Mouse (Mus musculus): Measurements from ENCODE around the gene Myh4.

Gene Myh4

GRCm38 (mm10) chr11:67237481-67238079 lies at the start of gene Myh4:
Gene Myh4 (plus strand): TSS chr11:67238029.
- no peak for DNase-seq (ENCODE audit: low spot score)

- no peak for DNase-seq (ENCODE audit: low spot score)
Observed at GRCm38 (mm10) chr11:67190316-67190715, 47.5 kb upstream of the Myh4 start.

DNA sequence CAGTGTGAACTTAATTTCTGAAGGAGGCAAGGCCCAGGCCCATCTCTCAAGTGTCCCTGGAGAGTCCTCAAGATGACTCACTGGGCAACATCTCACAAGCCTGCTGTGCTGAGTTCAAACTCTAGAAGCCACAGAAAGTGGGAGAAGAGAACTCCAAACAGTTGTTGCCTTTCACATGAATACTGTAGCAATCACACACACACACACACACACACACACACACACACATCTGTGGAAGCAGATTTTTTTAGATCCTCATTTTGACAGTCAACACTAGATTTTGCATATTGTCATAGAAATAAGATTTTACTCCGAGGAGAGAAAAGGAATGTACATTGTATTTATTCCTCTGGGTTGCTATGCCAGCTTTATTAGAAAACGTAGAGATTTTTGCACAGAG lies 47.0 kb upstream of the Myh4 start:
- DNase-seq (ENCODE audit: low spot score): no peak

GRCm38 (mm10) chr11:67191496-67191895 lies 46.3 kb upstream of the Myh4 start:
- no peak for DNase-seq (ENCODE audit: low spot score)

- no peak for DNase-seq (ENCODE audit: low spot score)
Observed at GRCm38 (mm10) chr11:67199321-67199720, 38.5 kb upstream of the Myh4 start.

GRCm38 (mm10) chr11:67199752-67200151 lies 38.1 kb upstream of the Myh4 start, which contains the start of gene Myh1:
Gene Myh1 (plus strand): TSS chr11:67200052.
- DNase-seq (ENCODE audit: low spot score): no peak

DNA sequence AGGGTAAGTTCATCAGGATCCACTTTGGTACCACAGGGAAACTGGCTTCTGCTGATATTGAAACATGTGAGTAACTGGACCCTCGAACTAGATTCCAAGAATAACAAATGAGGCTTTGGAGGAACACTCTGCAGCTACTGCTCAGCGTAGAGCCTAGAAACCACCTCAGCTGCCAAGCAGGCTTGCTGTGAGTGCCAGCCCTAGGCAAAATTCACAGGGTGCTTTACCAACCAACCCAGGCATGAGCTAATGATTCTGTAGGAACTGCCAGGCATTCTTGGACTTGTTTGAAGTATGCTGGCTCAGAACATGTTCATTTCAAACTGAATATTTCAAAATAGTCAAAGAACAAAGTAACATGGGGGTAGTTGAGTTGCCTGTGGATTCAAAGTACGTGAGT lies 33.1 kb upstream of the Myh4 start:
- no peak for DNase-seq (ENCODE audit: low spot score)

GRCm38 (mm10) chr11:67221803-67222202 lies 16.0 kb upstream of the Myh4 start:
- DNase-seq (ENCODE audit: low spot score): no peak

DNA sequence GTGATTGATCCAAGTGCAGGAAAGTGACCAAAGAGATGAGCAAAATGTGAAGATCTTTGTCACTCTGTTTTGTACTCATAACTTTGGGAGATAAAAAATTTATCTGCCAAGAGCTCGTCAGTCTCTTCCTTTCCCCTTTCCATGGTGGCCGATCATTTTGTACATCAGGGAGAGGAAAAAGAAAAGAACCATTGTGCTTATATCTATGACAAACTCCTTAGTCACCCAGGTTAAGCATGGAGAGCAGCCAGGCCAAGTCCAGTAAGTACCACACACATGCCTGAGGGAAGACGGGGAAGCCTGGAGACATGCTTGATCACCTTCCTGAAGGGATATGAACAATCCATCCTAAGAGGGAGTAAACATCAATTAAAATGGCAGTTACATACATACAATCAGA lies 13.4 kb upstream of the Myh4 start:
- no peak for DNase-seq (ENCODE audit: low spot score)

GRCm38 (mm10) chr11:67228731-67229130 lies 9.1 kb upstream of the Myh4 start:
- no peak for DNase-seq (ENCODE audit: low spot score)

DNA sequence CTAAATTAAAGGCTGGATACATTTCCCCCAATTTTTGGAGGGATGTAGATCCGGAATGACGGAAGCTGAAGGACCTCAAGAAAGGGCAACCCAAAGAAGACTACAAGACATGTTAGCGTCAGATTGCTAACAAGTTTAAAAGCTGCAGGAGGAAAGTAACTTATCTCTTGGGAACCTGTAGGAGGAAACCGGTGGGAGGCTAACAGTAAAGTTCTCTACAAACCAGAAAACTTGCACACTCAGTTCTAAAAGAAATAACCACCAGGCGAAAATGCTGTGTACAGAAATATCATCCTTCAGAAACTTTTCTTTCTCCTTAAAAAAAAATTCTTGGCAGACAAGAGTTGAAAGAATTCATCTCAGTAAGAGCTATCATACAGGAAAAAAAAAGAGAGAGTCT lies 8.7 kb upstream of the Myh4 start:
- DNase-seq (ENCODE audit: low spot score): no peak

- no peak for DNase-seq (ENCODE audit: low spot score)
Observed at GRCm38 (mm10) chr11:67229946-67230345, 7.9 kb upstream of the Myh4 start.

DNA sequence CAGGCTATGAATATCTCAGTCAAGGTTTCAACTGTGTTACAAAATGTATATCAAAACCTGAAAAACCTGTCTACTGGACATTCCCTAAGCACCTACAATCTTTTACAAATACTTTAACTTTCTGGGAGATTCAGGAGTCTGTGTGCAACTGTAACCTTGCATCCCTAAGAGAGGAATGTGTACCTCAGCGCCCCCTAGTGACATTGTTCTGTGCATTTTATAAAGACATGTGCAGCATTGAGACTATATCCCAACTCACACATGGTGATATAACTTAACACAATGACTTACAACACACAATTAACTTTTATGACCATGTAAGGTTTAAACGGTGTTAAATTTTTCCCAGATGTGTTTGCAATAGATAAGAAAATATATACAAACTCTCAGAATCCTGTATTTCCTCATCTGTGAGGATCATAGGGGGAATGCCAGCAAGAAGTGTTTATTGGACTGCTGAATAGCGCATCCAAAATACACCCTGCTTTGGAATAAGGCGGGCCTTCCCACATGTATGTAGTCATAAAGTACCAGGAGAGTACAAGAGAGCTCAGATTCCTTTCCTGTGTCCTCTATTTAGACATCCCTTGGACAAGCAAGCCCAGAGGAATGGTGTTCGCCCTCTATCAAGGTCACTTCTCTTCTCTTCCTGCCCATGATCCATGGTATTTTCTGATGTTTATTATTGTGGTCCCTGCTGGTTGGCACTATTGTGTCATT lies 2.0 kb upstream of the Myh4 start:
- peak; percentile 75 for DNase-seq (ENCODE audit: low spot score)

DNA sequence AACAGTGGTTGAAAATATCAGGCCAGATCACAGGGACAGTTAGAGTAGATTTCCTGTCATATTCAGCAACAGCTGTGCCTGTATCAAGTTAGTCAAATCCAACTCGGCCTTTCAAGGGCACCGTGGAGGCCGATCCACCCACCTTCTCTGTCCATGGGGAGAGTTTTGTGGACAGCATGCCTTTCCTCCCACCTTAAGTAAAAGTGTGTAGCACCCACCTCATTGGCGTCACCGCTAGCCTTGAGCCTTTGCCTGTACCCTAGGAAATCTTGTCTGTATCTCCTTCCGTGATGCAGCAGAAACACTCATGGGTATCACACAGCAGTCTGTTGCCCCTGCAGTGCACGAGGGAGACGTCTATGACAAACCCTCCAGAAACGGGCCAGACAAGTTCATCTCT lies 1.0 kb upstream of the Myh4 start:
- no peak for DNase-seq (ENCODE audit: low spot score)

GRCm38 (mm10) chr11:67241051-67241450 lies 3.2 kb downstream of the Myh4 start:
- DNase-seq (ENCODE audit: low spot score): no peak

DNA sequence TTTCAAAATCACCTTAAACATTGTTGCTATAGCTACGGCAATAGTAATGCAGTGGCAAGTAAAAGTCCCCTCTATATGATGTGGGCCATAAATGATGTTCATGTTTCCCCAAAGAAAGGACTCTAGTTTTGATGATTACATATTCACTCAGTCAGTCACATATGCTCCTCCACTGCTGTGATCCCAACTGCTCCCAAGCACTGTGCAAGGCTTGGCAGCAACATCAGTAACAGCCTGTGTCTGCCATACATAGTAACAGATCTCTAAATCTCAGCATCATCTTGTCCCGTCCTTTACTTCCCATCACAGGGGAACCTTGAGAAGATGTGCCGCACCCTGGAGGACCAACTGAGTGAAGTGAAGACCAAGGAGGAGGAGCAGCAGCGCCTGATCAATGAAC lies 15.9 kb downstream of the Myh4 start:
- no peak for DNase-seq (ENCODE audit: low spot score)

DNA sequence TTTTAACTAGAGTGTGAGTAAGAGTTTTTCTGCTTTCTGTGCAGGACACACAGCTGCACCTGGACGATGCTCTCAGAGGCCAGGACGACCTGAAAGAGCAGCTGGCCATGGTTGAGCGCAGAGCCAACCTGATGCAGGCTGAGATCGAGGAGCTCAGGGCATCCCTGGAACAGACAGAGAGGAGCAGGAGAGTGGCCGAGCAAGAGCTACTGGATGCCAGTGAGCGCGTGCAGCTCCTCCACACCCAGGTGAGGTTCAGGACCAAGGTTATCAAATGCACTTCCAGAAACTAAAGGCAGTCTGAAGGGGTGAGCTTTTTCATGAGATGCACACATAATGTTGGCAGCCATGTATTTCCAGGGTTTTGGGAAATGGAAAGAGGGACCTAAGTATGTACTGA lies 19.2 kb downstream of the Myh4 start:
- DNase-seq (ENCODE audit: low spot score): no peak

DNA sequence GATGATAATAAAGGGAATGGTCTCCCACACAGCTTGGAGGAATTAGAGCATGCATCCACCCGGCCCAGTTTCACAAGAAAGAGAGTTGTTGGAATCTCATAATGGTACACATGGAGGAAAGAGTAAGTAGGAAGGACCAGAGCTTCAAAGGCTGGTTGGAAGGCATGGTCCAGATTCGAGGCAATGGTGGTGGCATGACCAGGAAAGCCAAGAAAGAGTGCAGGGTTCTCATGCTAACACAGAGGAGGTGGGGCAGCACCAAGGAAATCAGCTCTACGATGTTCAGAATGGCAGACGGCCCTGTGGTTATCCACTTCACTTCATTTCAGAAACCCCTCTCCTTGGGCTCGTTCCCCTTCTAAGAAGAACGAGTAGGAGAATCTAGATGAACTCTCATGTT lies 23.1 kb downstream of the Myh4 start:
- no peak for DNase-seq (ENCODE audit: low spot score)

DNA sequence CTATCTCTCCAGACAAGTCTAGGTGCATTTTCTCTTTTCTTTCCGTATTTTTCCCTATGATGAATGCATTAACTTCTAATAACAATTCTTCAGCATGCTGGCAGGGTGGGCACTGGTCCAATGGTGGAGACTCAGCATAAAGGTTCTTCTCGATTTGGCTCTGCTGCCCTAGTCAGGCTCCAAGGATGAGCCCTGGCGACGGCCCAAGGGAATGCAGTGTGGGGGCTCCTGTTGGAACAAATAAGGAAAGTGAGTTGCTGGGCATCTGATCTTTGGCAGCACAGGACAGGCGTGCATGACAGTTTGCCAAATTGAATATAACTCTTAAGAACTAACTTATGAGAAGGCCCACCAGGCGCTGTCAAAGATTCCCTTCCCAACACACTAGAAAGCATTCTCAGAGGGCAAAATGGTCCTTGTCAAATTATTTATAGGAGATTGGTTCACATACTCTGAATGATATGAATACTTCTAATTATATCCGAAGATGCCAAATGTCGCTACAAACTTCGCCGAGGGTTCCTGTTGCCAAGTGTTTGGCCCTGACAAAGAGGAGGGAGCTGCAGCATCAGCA lies 38.9 kb downstream of the Myh4 start, which contains the start of gene Myh8:
TSS of gene Myh8 (plus strand) at position 524 of the 574 bp plus-strand sequence.
- peak; percentile 74 for DNase-seq (ENCODE audit: low spot score)

GRCm38 (mm10) chr11:67293440-67293839 lies 55.6 kb downstream of the Myh4 start:
- no peak for DNase-seq (ENCODE audit: low spot score)

Measured in testis, postnatal 10 days (tissue).